Mouse (Mus musculus): ENCODE measurements at regions not wholly inside any gene's neighbourhood (a gene's known extent, or its start where the extent isn't known, plus 50 kb on each side); places are given as distances from the start of the nearest gene placed in this dataset.

GRCm38 (mm10) chr3:127985165-127985564, 89.0 kb upstream of the Fam241a start:
- DNase-seq (ENCODE audit: low read depth): no peak

- no peak for DNase-seq (ENCODE audit: low read depth)
Observed at GRCm38 (mm10) chr3:127977240-127977639, 81.1 kb upstream of the Fam241a start.

DNA sequence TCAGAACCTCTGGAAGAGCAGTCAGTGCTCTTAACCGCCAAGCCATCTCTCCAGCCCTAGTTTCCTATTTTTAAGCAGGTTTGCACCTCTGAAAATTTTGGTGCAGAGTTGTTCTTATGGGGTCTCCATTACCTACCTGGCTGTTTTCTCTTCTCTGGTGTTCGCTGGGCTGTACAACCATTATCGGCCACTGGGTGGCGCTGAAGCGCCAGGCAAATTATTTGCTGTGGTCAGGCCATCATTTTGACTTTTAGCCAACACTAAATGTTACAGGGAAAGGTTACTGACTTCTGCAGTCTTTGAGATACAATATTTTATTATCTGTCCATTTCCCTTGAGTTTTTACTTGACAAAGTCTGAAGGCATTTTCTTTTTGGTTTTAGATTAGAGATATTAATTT, 74.8 kb upstream of the Fam241a start:
- peak; percentile 55 for DNase-seq (ENCODE audit: low read depth)

DNA sequence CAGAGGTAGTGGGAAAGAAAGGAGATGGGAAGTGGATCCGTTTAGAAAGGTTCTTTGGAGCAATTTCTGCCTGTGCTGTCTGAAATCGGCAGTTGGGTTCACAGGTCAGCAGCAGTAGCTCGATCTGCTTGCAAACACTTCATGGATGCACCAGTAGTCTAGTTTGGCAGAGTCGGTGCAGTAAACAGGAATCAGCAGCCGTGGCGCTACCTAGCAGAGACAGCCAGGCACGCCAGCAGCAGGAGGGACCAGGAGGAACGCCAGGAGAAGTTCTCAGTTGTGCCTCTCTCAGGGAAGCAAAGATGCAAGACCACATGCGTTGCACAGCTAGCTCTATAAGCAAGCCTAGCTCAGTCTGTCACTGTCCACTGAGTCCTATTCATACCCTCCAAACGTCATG, 71.0 kb upstream of the Fam241a start:
- no peak for DNase-seq (ENCODE audit: low read depth)

- DNase-seq (ENCODE audit: low read depth): no peak
Observed at GRCm38 (mm10) chr3:127966214-127966613, 70.1 kb upstream of the Fam241a start.

- DNase-seq (ENCODE audit: low read depth): no peak
Observed at GRCm38 (mm10) chr3:127958919-127959684, 63.0 kb upstream of the Fam241a start.

DNA sequence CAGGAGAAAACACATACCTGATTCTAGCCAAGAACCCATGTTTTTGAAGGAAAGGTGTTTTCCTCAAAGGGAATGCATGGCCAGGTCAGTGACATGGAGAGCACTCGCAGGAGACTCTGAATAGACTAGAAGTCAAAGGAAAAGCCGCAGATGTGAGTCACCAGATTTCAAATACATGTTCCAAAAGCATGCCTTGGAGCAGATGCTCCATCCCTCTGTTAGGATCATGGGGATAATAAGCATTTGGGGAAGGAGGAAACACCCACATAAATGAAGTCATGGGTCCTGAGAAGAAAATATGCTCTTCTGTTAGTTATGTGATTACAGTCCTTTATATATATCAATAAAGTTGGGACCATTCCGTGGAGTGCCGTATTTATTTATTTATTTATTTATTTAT, 58.7 kb upstream of the Fam241a start:
- no peak for DNase-seq (ENCODE audit: low read depth)

- no peak for DNase-seq (ENCODE audit: low read depth)
Observed at GRCm38 (mm10) chr3:127953610-127954009, 57.5 kb upstream of the Fam241a start.

GRCm38 (mm10) chr3:127948898-127949620, 52.9 kb upstream of the Fam241a start:
- peak; percentile 89 for DNase-seq (ENCODE audit: low read depth)

- DNase-seq (ENCODE audit: low read depth): no peak
Observed at GRCm38 (mm10) chr3:127948326-127948725, 52.2 kb upstream of the Fam241a start.

Data from induced T-regulatory cell, adult 2 months (primary cell).